Mouse (Mus musculus) C2C12 (cell line): ENCODE measurements at regions not wholly inside any gene's neighbourhood (a gene's known extent, or its start where the extent isn't known, plus 50 kb on each side); places are given as distances from the start of the nearest gene placed in this dataset.

Experiments
- CTCF ChIP-seq: IDR thresholded peaks from one replicate; pipeline ENCODE4 v1.5.1; 2011; ENCODE audit not compliant: control insufficient read depth, insufficient read depth, insufficient read length
- MAX ChIP-seq: IDR thresholded peaks from one replicate; pipeline ENCODE4 v1.6.1; 2011; ENCODE audit warnings: mild to moderate bottlenecking, control low read depth
- MYOG ChIP-seq: IDR thresholded peaks from one replicate; pipeline ENCODE4 v1.6.1; 2011; ENCODE audit not compliant: control insufficient read depth, insufficient read length; ENCODE audit errors: extremely low read depth

DNA sequence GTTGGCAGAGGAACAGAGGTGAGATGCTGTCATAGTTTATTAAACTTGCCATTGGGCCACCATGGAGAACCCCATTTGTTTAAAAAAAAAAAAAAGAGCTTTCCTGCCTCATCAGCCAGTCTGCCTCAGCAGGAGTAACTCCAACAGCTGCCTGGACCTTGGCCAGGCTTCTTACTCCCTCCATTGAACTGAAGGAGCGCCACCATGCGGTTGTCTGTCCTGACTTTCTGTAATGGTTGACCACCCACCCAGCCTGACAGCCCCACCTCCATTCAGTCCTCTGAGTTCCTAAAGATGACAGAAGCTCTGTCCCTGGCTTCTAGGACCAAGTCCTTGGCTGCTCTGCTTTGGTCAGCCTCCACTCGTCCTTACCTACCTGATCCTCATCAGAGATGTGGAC lies 227.8 kb upstream of the Six2 start:
- TF ChIP-seq CTCF (no peak), MYOG (no peak), MAX (no peak)
